ENCODE assay signal across 9 mouse cellular contexts in the genomic region with DNA sequence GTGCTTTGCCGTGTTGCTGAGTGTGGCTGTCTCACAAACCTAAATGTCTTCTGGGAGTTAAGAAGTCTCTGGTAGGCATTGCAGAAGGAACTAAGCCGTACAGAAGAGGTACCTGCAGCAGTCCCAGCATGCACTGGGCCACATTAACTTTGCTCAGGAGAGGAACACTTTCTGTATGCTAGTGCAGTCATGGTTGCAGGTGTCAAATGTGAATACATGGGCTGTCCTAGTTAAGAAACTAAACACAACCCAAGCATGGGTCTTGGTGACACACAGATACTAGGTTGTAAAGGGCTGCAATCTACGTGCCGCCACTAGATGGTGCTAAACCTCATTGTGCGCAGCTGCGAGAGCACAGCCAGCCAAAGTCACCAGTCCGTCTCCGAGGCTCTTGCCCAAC. TPM values are rescaled to one million over a fixed set of nuclear protein-coding genes. Genes with fewer than 3 reads are reported as not detected.
A peak's percentile ranks its signal among the peaks of the same experiment; 100 is the strongest.
DNase-seq lines count a peak whose midpoint lies in the region; ATAC-seq and TF ChIP-seq lines count a peak whose summit lies in the region.
"Had no signal": no experiment of that assay in that cellular context is flagged by ENCODE, and none has a peak within 500 bp of the region (broad histone marks: within the 10 kb centered on the region; RNA-seq: fewer than 3 reads in every experiment).

No protein-coding gene starts in this region.

- H3K4me3 ChIP-seq in forebrain, embryonic 14.5 days (ENCODE audit: low read depth, low read length): no peak overlapping the region
- no peak overlapping the region for H3K4me3 ChIP-seq in forebrain, embryonic 12.5 days (replicated peaks)
- no peak overlapping the region for H3K4me3 ChIP-seq in liver, postnatal 0 days (ENCODE audit: low read depth, low read length)
- H3K4me3 ChIP-seq: embryonic facial prominence, embryonic 12.5 days had no signal

- no peak for ATAC-seq in forebrain, embryonic 14.5 days
- ATAC-seq in forebrain, embryonic 12.5 days (ENCODE audit: low FRiP score): no peak
- ATAC-seq in liver, postnatal 0 days: no peak
- peak; percentile 65 for ATAC-seq in megakaryocyte-erythroid progenitor cell, adult 5-6 weeks (replicated peaks; ENCODE audit: low FRiP score, low TSS enrichment, poor library complexity, severe bottlenecking)

- peaks cover 28% of the 10 kb centered on the region for H3K36me3 ChIP-seq in forebrain, embryonic 14.5 days (ENCODE audit: control insufficient read depth, insufficient read depth, low read length)
- peaks cover 24% of the 10 kb centered on the region for H3K36me3 ChIP-seq in forebrain, embryonic 12.5 days (replicated peaks)
- H3K36me3 ChIP-seq in liver, postnatal 0 days (replicated peaks; ENCODE audit: insufficient read depth, low read length): peaks cover 19% of the 10 kb centered on the region

- intact Hi-C loops in heart, postnatal 14 days (cut with DNase I): no loop called here

- no peaks in the 10 kb centered on the region for H3K4me1 ChIP-seq in forebrain, embryonic 14.5 days (ENCODE audit: control insufficient read depth, insufficient read depth, low read length)
- no peaks in the 10 kb centered on the region for H3K4me1 ChIP-seq in forebrain, embryonic 12.5 days
- H3K4me1 ChIP-seq in liver, postnatal 0 days (ENCODE audit: insufficient read depth): no peaks in the 10 kb centered on the region
- H3K4me1 ChIP-seq: embryonic facial prominence, embryonic 12.5 days had no signal

- H3K9me3 ChIP-seq in forebrain, embryonic 14.5 days (replicated peaks; ENCODE audit: control insufficient read depth, low read length): no peaks in the 10 kb centered on the region
- peaks cover 5% of the 10 kb centered on the region; the same call in 1 of the 2 replicates for H3K9me3 ChIP-seq in forebrain, embryonic 12.5 days
- H3K9me3 ChIP-seq in liver, postnatal 0 days (ENCODE audit: low read length): no peaks in the 10 kb centered on the region
- H3K9me3 ChIP-seq: embryonic facial prominence, embryonic 12.5 days had no signal

- TF ChIP-seq EP300 in liver, postnatal 0 days (IDR thresholded peaks at IDR 0.05; ENCODE audit: low read depth): no peak

- H3K9ac ChIP-seq in forebrain, embryonic 14.5 days (ENCODE audit: low read length): no peak overlapping the region
- no peak overlapping the region for H3K9ac ChIP-seq in forebrain, embryonic 12.5 days
- H3K9ac ChIP-seq in liver, postnatal 0 days (replicated peaks): no peak overlapping the region
- H3K9ac ChIP-seq: embryonic facial prominence, embryonic 12.5 days had no signal

- peak; percentile 28 for DNase-seq in forebrain, embryonic 14.5 days (ENCODE audit: low spot score)
- DNase-seq in liver, postnatal 0 days: no peak
- no peak for DNase-seq in liver
- peak; percentile 55 for DNase-seq in adrenal gland, adult 2 months
- peak; percentile 40 to 63 for DNase-seq in heart, postnatal 14 days
- no peak for DNase-seq in embryo, embryonic 11 days

- TF ChIP-seq CTCF in liver, postnatal 0 days (IDR thresholded peaks at IDR 0.05; ENCODE audit: low read depth): peak; percentile 58

- no peak overlapping the region for H3K27ac ChIP-seq in forebrain, embryonic 14.5 days (ENCODE audit: low read depth, low read length)
- H3K27ac ChIP-seq in forebrain, embryonic 12.5 days: no peak overlapping the region
- H3K27ac ChIP-seq in liver, postnatal 0 days (ENCODE audit: low read depth): no peak overlapping the region
- H3K27ac ChIP-seq: embryonic facial prominence, embryonic 12.5 days had no signal

- no peak overlapping the region for H3K4me2 ChIP-seq in forebrain, embryonic 14.5 days (ENCODE audit: low read length)
- no peak overlapping the region for H3K4me2 ChIP-seq in forebrain, embryonic 12.5 days
- no peak overlapping the region for H3K4me2 ChIP-seq in liver, postnatal 0 days (ENCODE audit: low read depth, low read length)
- H3K4me2 ChIP-seq: embryonic facial prominence, embryonic 12.5 days had no signal

- WGBS in forebrain, embryonic 14.5 days: 86% methylated on average over 6 of the region's 8 CpGs
- WGBS in forebrain, embryonic 12.5 days: 89% methylated on average over 6 of the region's 8 CpGs
- 86% methylated on average over 6 of the region's 8 CpGs for WGBS in liver, postnatal 0 days (ENCODE audit: insufficient replicate concordance)

- H3K27me3 ChIP-seq in forebrain, embryonic 14.5 days (replicated peaks; ENCODE audit: control insufficient read depth, insufficient read depth, low read length): no peaks in the 10 kb centered on the region
- no peaks in the 10 kb centered on the region for H3K27me3 ChIP-seq in forebrain, embryonic 12.5 days
- no peaks in the 10 kb centered on the region for H3K27me3 ChIP-seq in liver, postnatal 0 days (ENCODE audit: insufficient read depth, low read length)
- H3K27me3 ChIP-seq: embryonic facial prominence, embryonic 12.5 days had no signal

RNA-seq across cellular contexts. Expression of a gene that starts 13.1 kb away (rescaled TPM):
- 15.8 and 18.1 TPM in 2 replicates for polyA plus RNA-seq in forebrain, embryonic 14.5 days (2014; fragmentation: Nextera tagmentation; extraction: Ambion mirVana)
- polyA plus RNA-seq in forebrain, embryonic 12.5 days (2016; fragmentation: Nextera tagmentation; extraction: Ambion mirVana): 23.8 and 31.4 TPM in 2 replicates
- 5.1 and 6.3 TPM in 2 replicates for polyA plus RNA-seq in liver, postnatal 0 days (2015; fragmentation: Nextera tagmentation; extraction: Ambion mirVana)
- total RNA-seq in adrenal gland, adult 2 months (2021): 10 to 100 TPM; 56.9 to 78.0 TPM
- polyA plus RNA-seq in adrenal gland, adult 2 months (2012; rRNA removed): 18.4 and 22.6 TPM in 2 replicates
- 10 to 100 TPM; 42.3 to 51.0 TPM for total RNA-seq in heart, postnatal 14 days (2021)
- 27.4 and 36.3 TPM in 2 replicates for total RNA-seq in megakaryocyte-erythroid progenitor cell, adult 5-6 weeks (2014; fragmentation: Nextera tagmentation)
- total RNA-seq in megakaryocyte-erythroid progenitor cell, adult 5-6 weeks (2017): 11.4 and 11.9 TPM in 2 replicates

RNA-seq across cellular contexts. Expression of a gene that starts 48.7 kb away (rescaled TPM):
- polyA plus RNA-seq in forebrain, embryonic 14.5 days (2014; fragmentation: Nextera tagmentation; extraction: Ambion mirVana): 1.4 and 2.3 TPM in 2 replicates
- 0.86 and 1.9 TPM in 2 replicates for polyA plus RNA-seq in forebrain, embryonic 12.5 days (2016; fragmentation: Nextera tagmentation; extraction: Ambion mirVana)
- 1.2 and 1.5 TPM in 2 replicates for polyA plus RNA-seq in liver, postnatal 0 days (2015; fragmentation: Nextera tagmentation; extraction: Ambion mirVana)
- under 1 TPM; 0.06 to 0.17 TPM for total RNA-seq in adrenal gland, adult 2 months (2021)
- polyA plus RNA-seq in adrenal gland, adult 2 months (2012; rRNA removed): not detected in 2 replicates
- under 1 TPM in 1 of 2 experiments, not detected in 1; 0.26 TPM for total RNA-seq in heart, postnatal 14 days (2021)
- not detected in 2 replicates for total RNA-seq in megakaryocyte-erythroid progenitor cell, adult 5-6 weeks (2014; fragmentation: Nextera tagmentation)
- total RNA-seq in megakaryocyte-erythroid progenitor cell, adult 5-6 weeks (2017): not detected in 2 replicates

Comparison
In these comparisons a context has a peak if more than half of its experiments do, and no peak if none do; other contexts are left out.
1. DNase-seq: peak in forebrain, embryonic 14.5 days (single experiment), adrenal gland, adult 2 months (single experiment) and heart, postnatal 14 days (2 of 2); none in liver, postnatal 0 days (single experiment), liver (single experiment) and embryo, embryonic 11 days (single experiment).